Mouse (Mus musculus): ENCODE data around the gene Acot7.

The Acot7 gene

GRCm38 (mm10) chr4:152315498-152316213, 137.7 kb downstream of the Acot7 start:
- no peak for TF ChIP-seq GATA4 (IDR thresholded peaks at IDR 0.05; ENCODE audit: insufficient replicate concordance, low read length)

GRCm38 (mm10) chr4:152317631-152318033, 139.7 kb downstream of the Acot7 start:
- TF ChIP-seq GATA4 (IDR thresholded peaks at IDR 0.05; ENCODE audit: insufficient replicate concordance, low read length) = no peak

GRCm38 (mm10) chr4:152318517-152319234, 140.7 kb downstream of the Acot7 start, which contains the start of gene Rnf207:
TSS of gene Rnf207 (minus strand) at chr4:152318993.
- TF ChIP-seq GATA4 (IDR thresholded peaks at IDR 0.05; ENCODE audit: insufficient replicate concordance, low read length) = no peak

Measured in liver, adult (tissue).